Mouse (Mus musculus): Measurements from ENCODE around the gene Arglu1. TPM values are rescaled to one million over a fixed set of nuclear protein-coding genes. Genes with fewer than 3 reads are reported as not detected.

Arglu1 gene
- polyA plus RNA-seq, 1 experiment from 2014 or later: 33.5 TPM

- Histone ChIP-seq H3K36me3 (ENCODE audit: inconsistent target) (no peaks in the 10 kb centered on the region), H3K79me2 (ENCODE audit: inconsistent target) (no peaks in the 10 kb centered on the region), H3K27ac (no peak overlapping the region), H3K4me3 (ENCODE audit: inconsistent target) (no peak overlapping the region)
- WGBS (ENCODE audit: missing documents): 91% methylated on average over 1 of the region's 4 CpGs
Measured at GRCm38 (mm10) chr8:8652388-8652787, 37.9 kb downstream of the Arglu1 start.

GRCm38 (mm10) chr8:8649944-8650343 lies 40.4 kb downstream of the Arglu1 start:
- H3K27ac ChIP-seq: no peak overlapping the region

GRCm38 (mm10) chr8:8649536-8649935 lies 40.8 kb downstream of the Arglu1 start:
- Histone ChIP-seq H3K4me3 (ENCODE audit: inconsistent target) (no peak overlapping the region), H3K79me2 (ENCODE audit: inconsistent target) (no peaks in the 10 kb centered on the region), H3K36me3 (ENCODE audit: inconsistent target) (no peaks in the 10 kb centered on the region), H3K27ac (no peak overlapping the region)
- 70% methylated on average over 3 of the region's 3 CpGs for WGBS (ENCODE audit: missing documents)

More at GRCm38 (mm10) chr8:8649944-8650343, 40.4 kb downstream of the Arglu1 start:
- Histone ChIP-seq H3K79me2 (ENCODE audit: inconsistent target) (no peaks in the 10 kb centered on the region), H3K4me3 (ENCODE audit: inconsistent target) (no peak overlapping the region), H3K36me3 (ENCODE audit: inconsistent target) (no peaks in the 10 kb centered on the region)
- WGBS (ENCODE audit: missing documents): 91% methylated on average over 8 of the region's 8 CpGs

DNA sequence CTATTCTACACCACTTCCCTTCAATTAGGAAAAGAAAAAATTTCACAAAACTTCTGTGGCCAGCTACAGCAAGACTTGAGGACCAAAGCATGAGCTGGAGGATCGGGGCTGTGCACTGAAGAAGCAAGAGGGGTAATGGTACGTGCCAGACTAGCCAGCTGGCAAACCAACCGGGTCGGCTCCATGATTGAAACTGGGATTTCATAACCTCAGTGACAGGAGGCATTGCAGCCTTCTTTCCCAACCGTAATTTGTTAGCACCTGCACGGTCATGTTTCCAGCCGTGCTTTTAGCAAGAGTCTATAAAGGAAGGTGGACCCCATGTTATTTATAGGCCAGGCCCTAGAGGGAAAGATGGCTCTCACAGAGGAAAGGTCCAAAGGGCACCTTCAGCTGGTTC lies 41.6 kb downstream of the Arglu1 start:
- WGBS (ENCODE audit: missing documents): 86% methylated on average over 7 of the region's 7 CpGs
- Histone ChIP-seq H3K36me3 (ENCODE audit: inconsistent target) (no peaks in the 10 kb centered on the region), H3K27ac (no peak overlapping the region), H3K4me3 (ENCODE audit: inconsistent target) (no peak overlapping the region), H3K79me2 (ENCODE audit: inconsistent target) (no peaks in the 10 kb centered on the region)

DNA sequence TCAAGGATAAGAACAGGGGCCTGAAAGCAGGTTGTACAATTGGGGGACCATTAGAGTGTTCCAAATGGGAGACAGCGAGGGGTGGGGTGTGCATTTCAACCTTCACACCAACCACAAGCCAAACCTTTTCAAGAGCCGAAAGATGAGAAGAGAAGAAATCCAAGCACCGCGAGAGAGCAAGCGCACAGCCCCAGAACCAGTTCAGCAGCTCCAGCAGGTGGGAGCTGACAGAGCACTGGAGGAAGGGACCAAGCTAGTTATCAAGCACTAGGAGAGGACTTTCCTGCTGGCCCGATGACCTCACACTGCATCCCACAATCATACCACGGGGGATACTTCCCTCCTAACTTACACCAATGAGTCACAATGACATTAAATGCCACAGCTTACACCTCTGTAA lies 42.5 kb downstream of the Arglu1 start:
- Histone ChIP-seq H3K36me3 (ENCODE audit: inconsistent target) (no peaks in the 10 kb centered on the region), H3K4me3 (ENCODE audit: inconsistent target) (no peak overlapping the region), H3K27ac (no peak overlapping the region), H3K79me2 (ENCODE audit: inconsistent target) (no peaks in the 10 kb centered on the region)
- 78% methylated on average over 7 of the region's 7 CpGs for WGBS (ENCODE audit: missing documents)

GRCm38 (mm10) chr8:8647319-8647718 lies 43.0 kb downstream of the Arglu1 start:
- H3K79me2 ChIP-seq (ENCODE audit: inconsistent target): no peaks in the 10 kb centered on the region
- H3K4me3 ChIP-seq (ENCODE audit: inconsistent target): no peak overlapping the region
- no peak overlapping the region for H3K27ac ChIP-seq
- WGBS (ENCODE audit: missing documents): 69% methylated on average over 3 of the region's 3 CpGs
- H3K36me3 ChIP-seq (ENCODE audit: inconsistent target): no peaks in the 10 kb centered on the region

- H3K4me3 ChIP-seq (ENCODE audit: inconsistent target): no peak overlapping the region
- 95% methylated on average over 11 of the region's 11 CpGs for WGBS (ENCODE audit: missing documents)
- H3K27ac ChIP-seq: no peak overlapping the region
- H3K36me3 ChIP-seq (ENCODE audit: inconsistent target): no peaks in the 10 kb centered on the region
- H3K79me2 ChIP-seq (ENCODE audit: inconsistent target): no peaks in the 10 kb centered on the region
Measured at GRCm38 (mm10) chr8:8644160-8644915, 46.0 kb downstream of the Arglu1 start.

GRCm38 (mm10) chr8:8640264-8640588 lies 50.1 kb downstream of the Arglu1 start:
- 89% methylated on average over 4 of the region's 4 CpGs for WGBS (ENCODE audit: missing documents)
- Histone ChIP-seq H3K27ac (no peak overlapping the region), H3K36me3 (ENCODE audit: inconsistent target) (no peaks in the 10 kb centered on the region), H3K79me2 (ENCODE audit: inconsistent target) (no peaks in the 10 kb centered on the region), H3K4me3 (ENCODE audit: inconsistent target) (no peak overlapping the region)

- no peak overlapping the region for H3K27ac ChIP-seq
- no peaks in the 10 kb centered on the region for H3K79me2 ChIP-seq (ENCODE audit: inconsistent target)
- H3K4me3 ChIP-seq (ENCODE audit: inconsistent target): no peak overlapping the region
- 79% methylated on average over 7 of the region's 8 CpGs for WGBS (ENCODE audit: missing documents)
- no peaks in the 10 kb centered on the region for H3K36me3 ChIP-seq (ENCODE audit: inconsistent target)
Measured at GRCm38 (mm10) chr8:8639569-8640263, 50.6 kb downstream of the Arglu1 start.

DNA sequence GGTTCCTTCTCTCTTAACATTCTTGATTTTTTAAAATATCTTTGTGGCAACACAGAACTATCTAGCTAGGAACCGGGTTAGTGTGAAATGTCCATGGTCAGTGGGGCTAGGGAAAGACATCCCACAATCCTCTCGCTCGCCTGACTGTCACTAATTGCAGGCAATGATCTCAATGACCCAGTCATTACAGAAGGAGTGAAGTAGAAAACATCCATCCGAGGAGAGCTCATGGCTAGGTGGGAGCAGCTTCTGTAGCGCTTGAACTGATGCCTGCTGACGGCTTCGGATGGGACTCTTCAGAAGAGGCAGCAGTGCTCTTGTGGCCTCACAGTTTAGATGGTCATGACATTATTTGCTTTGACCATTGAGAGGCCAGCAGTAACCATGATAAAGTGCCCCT lies 58.9 kb downstream of the Arglu1 start:
- Histone ChIP-seq H3K4me3 (ENCODE audit: inconsistent target) (no peak overlapping the region), H3K27ac (no peak overlapping the region), H3K36me3 (ENCODE audit: inconsistent target) (no peaks in the 10 kb centered on the region), H3K79me2 (ENCODE audit: inconsistent target) (no peaks in the 10 kb centered on the region)
- 92% methylated on average over 6 of the region's 7 CpGs for WGBS (ENCODE audit: missing documents)

DNA sequence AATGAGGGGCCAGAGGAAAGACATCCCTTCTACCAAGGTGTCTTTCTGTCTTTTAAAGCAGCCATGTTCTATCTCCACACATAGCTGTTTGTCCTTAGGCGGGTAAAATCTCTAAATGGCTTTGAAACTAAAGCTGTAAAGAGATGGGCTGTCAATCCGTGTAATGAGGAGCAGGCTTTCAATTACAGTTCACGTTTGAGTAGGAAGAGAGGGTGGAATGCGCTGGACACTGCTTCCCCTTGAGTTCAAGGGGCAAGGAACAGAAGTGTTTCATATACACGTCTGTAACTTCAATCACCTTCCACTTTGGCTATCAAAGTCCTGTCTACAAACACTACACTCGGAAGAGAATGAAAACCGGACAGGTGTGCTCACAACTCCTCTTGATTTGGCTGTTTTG lies 66.3 kb downstream of the Arglu1 start:
- no peak overlapping the region for H3K27ac ChIP-seq
- 81% methylated on average over 7 of the region's 7 CpGs for WGBS (ENCODE audit: missing documents)
- no peaks in the 10 kb centered on the region for H3K36me3 ChIP-seq (ENCODE audit: inconsistent target)
- no peak overlapping the region for H3K4me3 ChIP-seq (ENCODE audit: inconsistent target)
- no peaks in the 10 kb centered on the region for H3K79me2 ChIP-seq (ENCODE audit: inconsistent target)

- 2% methylated on average over 8 of the region's 8 CpGs for WGBS (ENCODE audit: missing documents)
- H3K27ac ChIP-seq: no peak overlapping the region
- no peak overlapping the region for H3K4me3 ChIP-seq (ENCODE audit: inconsistent target)
Measured at GRCm38 (mm10) chr8:8623486-8623885, 66.8 kb downstream of the Arglu1 start.

GRCm38 (mm10) chr8:8622476-8622875 lies 67.8 kb downstream of the Arglu1 start:
- no peaks in the 10 kb centered on the region for H3K79me2 ChIP-seq (ENCODE audit: inconsistent target)
- WGBS (ENCODE audit: missing documents): 91% methylated on average over 3 of the region's 3 CpGs
- no peak overlapping the region for H3K4me3 ChIP-seq (ENCODE audit: inconsistent target)
- no peak overlapping the region for H3K27ac ChIP-seq
- H3K36me3 ChIP-seq (ENCODE audit: inconsistent target): no peaks in the 10 kb centered on the region

More at GRCm38 (mm10) chr8:8623486-8623885, 66.8 kb downstream of the Arglu1 start:
- Histone ChIP-seq H3K79me2 (ENCODE audit: inconsistent target) (no peaks in the 10 kb centered on the region), H3K36me3 (ENCODE audit: inconsistent target) (no peaks in the 10 kb centered on the region)

DNA sequence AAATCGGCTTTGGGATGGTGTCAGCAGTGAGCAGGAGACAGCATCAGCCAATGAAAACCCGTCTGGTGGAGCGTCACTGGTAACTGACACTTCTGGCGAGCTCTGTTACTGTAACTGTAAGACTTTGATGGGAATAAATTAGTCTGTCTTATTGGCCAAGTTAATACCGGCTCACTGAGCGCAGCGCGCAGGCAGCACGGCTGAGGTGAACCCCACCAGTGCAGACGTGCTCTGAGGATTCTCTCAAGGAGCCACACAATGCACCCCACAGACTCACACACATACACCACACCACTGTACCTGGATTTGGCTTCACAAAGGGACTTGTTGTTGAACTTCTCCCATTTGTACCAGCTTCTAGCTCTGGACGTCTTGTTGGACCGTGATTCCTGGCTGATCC lies 68.3 kb downstream of the Arglu1 start:
- H3K36me3 ChIP-seq (ENCODE audit: inconsistent target): no peaks in the 10 kb centered on the region
- 90% methylated on average over 12 of the region's 12 CpGs for WGBS (ENCODE audit: missing documents)
- no peak overlapping the region for H3K4me3 ChIP-seq (ENCODE audit: inconsistent target)
- H3K27ac ChIP-seq: no peak overlapping the region
- H3K79me2 ChIP-seq (ENCODE audit: inconsistent target): no peaks in the 10 kb centered on the region

DNA sequence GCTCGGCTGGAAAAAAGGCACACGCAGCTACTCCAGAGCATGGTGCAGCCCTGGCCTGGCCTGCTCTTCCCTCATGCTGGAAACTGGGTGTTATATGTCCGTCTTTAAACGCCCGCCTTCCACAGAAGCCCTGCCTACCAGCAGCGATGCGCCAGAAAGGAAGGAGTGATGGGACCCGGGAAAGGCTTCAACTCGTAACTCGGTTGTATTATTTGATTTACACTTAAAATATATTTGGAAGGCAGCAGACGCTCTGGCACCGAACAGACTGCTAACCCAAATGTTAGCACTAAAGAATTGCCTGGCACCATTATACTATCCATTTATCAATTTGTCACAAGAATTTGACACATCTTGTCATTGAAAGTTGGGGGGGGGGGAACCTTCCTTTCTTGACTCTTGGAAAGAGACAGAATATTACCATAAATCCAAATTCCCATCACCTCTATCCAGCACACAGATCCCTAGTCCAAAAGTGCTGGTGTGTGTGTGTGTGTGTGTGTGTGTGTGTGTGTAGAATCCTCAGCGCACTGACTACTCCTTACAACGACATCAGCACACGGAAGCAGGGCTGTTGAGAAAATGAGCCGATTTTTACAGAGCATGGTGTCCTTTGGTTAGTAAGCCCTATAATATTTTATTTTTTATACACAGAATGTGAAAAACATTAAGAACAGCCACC lies 68.9 kb downstream of the Arglu1 start:
- Histone ChIP-seq H3K79me2 (ENCODE audit: inconsistent target) (no peaks in the 10 kb centered on the region), H3K4me3 (ENCODE audit: inconsistent target) (no peak overlapping the region), H3K27ac (no peak overlapping the region), H3K36me3 (ENCODE audit: inconsistent target) (no peaks in the 10 kb centered on the region)
- 97% methylated on average over 14 of the region's 16 CpGs for WGBS (ENCODE audit: missing documents)
